Mouse (Mus musculus) midbrain, embryonic 15.5 days (tissue): ENCODE data around the gene 2310039H08Rik. TPM values are rescaled to one million over a fixed set of nuclear protein-coding genes. Genes with fewer than 3 reads are reported as not detected.
"Not testable (repeated sequence)": the region's sequence is repeated elsewhere in the genome, so short reads cannot be mapped to it uniquely, and the experiment has no call there.

Experiments
- ATAC-seq: fragments of 200-750 bp; cut with Nextera tagmentation; replicated peaks from 2 replicates; pipeline ENCODE4 v1.8.0; 2017; ENCODE audit warnings: moderate TSS enrichment
- H3K27ac ChIP-seq: fragments of 300-500 bp; sonication (generic); 2 replicates; pipeline ENCODE4 v1.5.1; 2015; ENCODE audit warnings: mild to moderate bottlenecking, inconsistent platforms
- H3K27me3 ChIP-seq: fragments of 300-500 bp; sonication (generic); replicated peaks from 2 replicates; pipeline ENCODE4 v1.6.1; 2015; ENCODE audit warnings: inconsistent platforms
- H3K36me3 ChIP-seq: fragments of 300-500 bp; sonication (generic); replicated peaks from 2 replicates; pipeline ENCODE4 v1.6.1; 2015; ENCODE audit warnings: inconsistent platforms
- H3K4me1 ChIP-seq: fragments of 300-500 bp; sonication (generic); 2 replicates; pipeline ENCODE4 v1.6.1; 2015; ENCODE audit warnings: inconsistent platforms
- H3K4me2 ChIP-seq: fragments of 300-500 bp; sonication (generic); 2 replicates; pipeline ENCODE4 v1.6.1; 2015; ENCODE audit warnings: inconsistent platforms, mild to moderate bottlenecking, moderate library complexity
- H3K4me3 ChIP-seq: fragments of 300-500 bp; sonication (generic); 2 replicates; pipeline ENCODE4 v1.5.1; 2015; ENCODE audit warnings: mild to moderate bottlenecking, inconsistent platforms
- H3K9ac ChIP-seq: fragments of 300-500 bp; sonication (generic); 2 replicates; pipeline ENCODE4 v1.6.1; 2015; ENCODE audit warnings: mild to moderate bottlenecking, inconsistent platforms
- H3K9me3 ChIP-seq: fragments of 300-500 bp; sonication (generic); 2 replicates; pipeline ENCODE4 v1.6.1; 2016; ENCODE audit warnings: inconsistent platforms
- WGBS: fragments of 180-500 bp; shearing (Covaris S2); methylation state at CpG from one replicate; pipeline ENCODE4 v1.1.7; 2015; ENCODE audit warnings: mixed read lengths; 5-methylcytosine and 5-hydroxymethylcytosine counted together
- polyA plus RNA-seq: library from polyadenylated mRNA; unstranded; fragments of >200 nt; fragmentation: Nextera tagmentation; extraction: Ambion mirVana; gene quantifications from 2 replicates; pipeline ENCODE4 v1.2.1, GENCODE M21; 2015

Gene 2310039H08Rik
- polyA plus RNA-seq, 1 experiment from 2014 or later, result 54.9 TPM

DNA sequence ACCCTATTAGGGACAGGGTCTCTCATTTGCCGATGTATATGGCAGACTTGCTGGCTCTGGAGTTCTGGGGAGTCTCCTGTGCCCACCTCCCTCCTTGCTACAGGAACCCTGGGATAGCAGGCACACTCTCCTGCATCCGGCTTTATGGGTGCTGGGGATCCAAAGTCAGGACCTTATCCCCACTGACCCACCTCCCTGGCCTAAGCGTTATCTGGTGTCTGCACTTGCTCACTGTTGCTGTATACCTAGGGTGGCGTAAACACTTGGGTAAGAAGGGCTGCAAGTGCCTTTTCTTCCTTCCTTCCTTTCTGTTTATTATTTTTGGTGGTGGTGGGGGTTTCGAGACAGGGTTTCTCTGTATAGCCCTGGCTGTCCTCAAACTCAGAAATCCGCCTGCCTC lies 31.1 kb upstream of the 2310039H08Rik start:
- Histone ChIP-seq H3K9me3 (no peaks in the 10 kb centered on the region), H3K36me3 (peaks cover 3% of the 10 kb centered on the region; the same call in 1 of the 2 replicates), H3K9ac (no peak overlapping the region), H3K4me1 (no peaks in the 10 kb centered on the region), H3K27ac (no peak overlapping the region), H3K4me2 (no peak overlapping the region), H3K4me3 (no peak overlapping the region), H3K27me3 (no peaks in the 10 kb centered on the region)
- no peak for ATAC-seq
- WGBS, result 92% methylated on average over 6 of the region's 6 CpGs

DNA sequence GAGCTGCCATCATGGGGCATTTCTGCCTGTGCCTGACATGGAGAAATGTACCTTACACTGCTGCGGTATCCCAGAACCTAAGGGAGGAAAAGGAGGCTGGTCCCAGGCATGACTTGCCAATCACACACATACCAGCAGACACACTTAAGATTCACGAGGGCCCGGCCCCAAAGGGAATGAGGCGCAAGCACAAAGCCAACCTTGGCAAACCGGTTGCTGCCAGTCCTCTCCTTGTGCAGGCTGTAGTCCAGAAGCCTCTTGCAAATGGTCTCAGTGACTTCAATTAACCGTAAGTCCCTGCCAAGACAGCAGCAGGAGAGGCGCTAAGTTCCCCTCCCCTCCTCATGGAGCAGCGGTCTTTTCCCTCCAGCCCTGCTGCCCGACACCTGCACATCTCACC lies 29.4 kb upstream of the 2310039H08Rik start:
- Histone ChIP-seq H3K27me3 (no peaks in the 10 kb centered on the region), H3K27ac (no peak overlapping the region), H3K9ac (no peak overlapping the region), H3K4me1 (no peaks in the 10 kb centered on the region), H3K36me3 (peaks cover 3% of the 10 kb centered on the region; the same call in 1 of the 2 replicates), H3K4me2 (no peak overlapping the region), H3K9me3 (no peaks in the 10 kb centered on the region), H3K4me3 (no peak overlapping the region)
- ATAC-seq, result no peak
- 89% methylated on average over 9 of the region's 9 CpGs for WGBS

DNA sequence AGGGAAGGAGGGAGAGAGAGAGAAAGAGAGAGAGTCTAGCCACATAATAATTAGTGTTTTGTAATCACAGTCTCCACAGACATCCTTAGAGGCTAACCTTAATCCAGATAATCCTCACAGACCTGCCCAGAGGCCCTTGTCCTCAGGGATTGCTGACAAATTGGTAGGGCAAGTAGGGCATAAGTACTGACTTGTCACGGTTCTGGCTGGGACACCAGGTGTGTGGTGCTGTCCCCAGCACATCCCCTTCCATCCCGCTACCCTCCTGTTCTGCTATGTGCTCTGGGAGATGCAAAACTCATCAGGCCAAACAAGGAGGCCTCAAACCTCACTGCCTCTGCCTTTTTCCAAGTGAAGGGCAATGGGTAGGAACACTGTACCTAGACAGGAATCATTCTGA lies 26.9 kb upstream of the 2310039H08Rik start:
- Histone ChIP-seq H3K27ac (no peak overlapping the region), H3K27me3 (no peaks in the 10 kb centered on the region), H3K4me2 (no peak overlapping the region), H3K9ac (no peak overlapping the region), H3K4me3 (no peak overlapping the region), H3K36me3 (peaks cover 3% of the 10 kb centered on the region; the same call in 1 of the 2 replicates), H3K4me1 (peaks cover 4% of the 10 kb centered on the region), H3K9me3 (no peaks in the 10 kb centered on the region)
- 62% methylated on average over 2 of the region's 2 CpGs for WGBS
- ATAC-seq, result no peak

DNA sequence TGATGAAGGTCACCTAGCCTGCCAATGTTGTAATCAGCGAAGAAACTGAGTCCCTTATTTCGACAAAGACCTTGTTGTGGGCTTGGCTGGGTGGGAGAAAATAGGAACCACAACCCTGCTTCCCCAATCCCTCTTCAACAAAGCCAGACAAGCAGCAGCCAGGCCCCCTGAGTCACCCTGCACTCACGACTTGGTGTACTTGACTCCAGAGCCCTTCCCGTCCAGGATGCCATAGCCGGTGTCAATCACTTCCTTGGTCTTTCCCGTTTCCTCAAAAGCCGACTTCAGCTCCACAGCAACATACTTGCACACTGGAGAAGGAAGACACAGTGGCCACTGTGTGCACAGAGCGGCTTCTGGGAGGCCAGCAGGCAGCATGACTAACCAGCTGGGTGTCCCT lies 25.2 kb upstream of the 2310039H08Rik start:
- Histone ChIP-seq H3K9ac (no peak overlapping the region), H3K27ac (no peak overlapping the region), H3K27me3 (no peaks in the 10 kb centered on the region), H3K4me2 (no peak overlapping the region), H3K9me3 (no peaks in the 10 kb centered on the region), H3K4me1 (peaks cover 14% of the 10 kb centered on the region), H3K4me3 (no peak overlapping the region), H3K36me3 (peaks cover 3% of the 10 kb centered on the region; the same call in 1 of the 2 replicates)
- ATAC-seq, result no peak
- WGBS, result 89% methylated on average over 8 of the region's 8 CpGs

- H3K4me3 ChIP-seq, result no peak overlapping the region
- H3K27me3 ChIP-seq, result no peaks in the 10 kb centered on the region
- H3K36me3 ChIP-seq, result peaks cover 2% of the 10 kb centered on the region; the same call in 1 of the 2 replicates
- no peak overlapping the region for H3K27ac ChIP-seq
- peaks cover 19% of the 10 kb centered on the region for H3K4me1 ChIP-seq
- 92% methylated on average over 2 of the region's 2 CpGs for WGBS
- no peak overlapping the region for H3K9ac ChIP-seq
- no peaks in the 10 kb centered on the region for H3K9me3 ChIP-seq
- no peak overlapping the region for H3K4me2 ChIP-seq
- no peak for ATAC-seq
Observed at GRCm38 (mm10) chr17:46747806-46748205, 24.6 kb upstream of the 2310039H08Rik start.

DNA sequence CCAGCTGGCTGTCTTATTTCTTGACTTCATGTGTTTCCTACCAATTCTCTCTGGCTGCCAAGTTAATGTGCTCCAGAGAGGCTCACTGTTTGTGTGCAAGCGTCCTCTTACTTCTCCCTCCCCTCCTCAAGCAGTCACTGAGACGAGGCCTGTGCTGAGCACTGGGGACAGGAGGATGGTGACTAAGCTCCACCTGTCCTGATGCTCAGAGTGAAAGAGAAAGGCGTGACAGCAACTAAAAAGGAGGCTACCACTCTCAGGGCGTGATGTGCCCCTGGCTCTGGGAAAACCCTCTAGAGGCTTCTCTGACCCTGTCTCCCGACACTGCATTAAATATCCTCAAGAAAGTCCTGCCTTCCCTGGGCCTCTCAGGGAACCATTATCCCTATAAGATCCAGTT lies 23.2 kb upstream of the 2310039H08Rik start:
- H3K36me3 ChIP-seq, result no peaks in the 10 kb centered on the region
- H3K4me1 ChIP-seq, result peaks cover 20% of the 10 kb centered on the region
- ATAC-seq, result no peak
- no peak overlapping the region for H3K27ac ChIP-seq
- no peaks in the 10 kb centered on the region for H3K9me3 ChIP-seq
- H3K27me3 ChIP-seq, result no peaks in the 10 kb centered on the region
- no peak overlapping the region for H3K9ac ChIP-seq
- 91% methylated on average over 5 of the region's 5 CpGs for WGBS
- H3K4me2 ChIP-seq, result no peak overlapping the region
- no peak overlapping the region for H3K4me3 ChIP-seq

GRCm38 (mm10) chr17:46750580-46750979 lies 21.9 kb upstream of the 2310039H08Rik start:
- peak overlapping the region; percentile 62 for H3K4me3 ChIP-seq
- H3K4me2 ChIP-seq, result peak overlapping the region; percentile 76
- H3K9me3 ChIP-seq, result no peaks in the 10 kb centered on the region
- peaks cover 20% of the 10 kb centered on the region for H3K4me1 ChIP-seq
- peak overlapping the region; percentile 85; the same call in 1 of the 2 replicates for H3K27ac ChIP-seq
- no peaks in the 10 kb centered on the region for H3K36me3 ChIP-seq
- ATAC-seq, result no peak
- WGBS, result 89% methylated on average over 4 of the region's 4 CpGs
- H3K27me3 ChIP-seq, result no peaks in the 10 kb centered on the region
- 0 out of 2 replicates have a peak overlapping the region, but pooled peaks have one; percentile 67 for H3K9ac ChIP-seq

GRCm38 (mm10) chr17:46751056-46751793 lies 21.2 kb upstream of the 2310039H08Rik start:
- Histone ChIP-seq H3K4me1 (peaks cover 20% of the 10 kb centered on the region), H3K36me3 (no peaks in the 10 kb centered on the region), H3K27me3 (no peaks in the 10 kb centered on the region), H3K9me3 (no peaks in the 10 kb centered on the region), H3K4me2 (peak overlapping the region; percentile 76), H3K4me3 (peak overlapping the region; percentile 62), H3K9ac (peak overlapping the region; percentile 67), H3K27ac (peak overlapping the region; percentile 85)
- WGBS, result 21% methylated on average over 16 of the region's 16 CpGs
- no peak for ATAC-seq

GRCm38 (mm10) chr17:46751794-46752556 lies 20.5 kb upstream of the 2310039H08Rik start, which contains the start of gene Cnpy3:
Gene Cnpy3, minus strand, starts transcription at chr17:46752214.
- ATAC-seq, result peak; percentile 99
- Histone ChIP-seq H3K4me2 (peak within 1 kb of the TSS; percentile 76), H3K36me3 (no peaks in the 10 kb centered on the region), H3K27ac (peak within 1 kb of the TSS; percentile 85), H3K4me3 (peak within 1 kb of the TSS; percentile 62), H3K27me3 (no peaks in the 10 kb centered on the region), H3K4me1 (peaks cover 20% of the 10 kb centered on the region), H3K9ac (peak within 1 kb of the TSS; percentile 67), H3K9me3 (no peaks in the 10 kb centered on the region)
- 0% methylated on average over 54 of the region's 58 CpGs for WGBS

- Histone ChIP-seq H3K4me2 (no peak overlapping the region), H3K9ac (no peak overlapping the region), H3K9me3 (no peaks in the 10 kb centered on the region), H3K27me3 (no peaks in the 10 kb centered on the region), H3K36me3 (no peaks in the 10 kb centered on the region), H3K27ac (no peak overlapping the region), H3K4me3 (no peak overlapping the region), H3K4me1 (no peaks in the 10 kb centered on the region)
- no peak for ATAC-seq
- WGBS, result 85% methylated on average over 12 of the region's 12 CpGs
Observed at GRCm38 (mm10) chr17:46758753-46759152, 13.7 kb upstream of the 2310039H08Rik start.

DNA sequence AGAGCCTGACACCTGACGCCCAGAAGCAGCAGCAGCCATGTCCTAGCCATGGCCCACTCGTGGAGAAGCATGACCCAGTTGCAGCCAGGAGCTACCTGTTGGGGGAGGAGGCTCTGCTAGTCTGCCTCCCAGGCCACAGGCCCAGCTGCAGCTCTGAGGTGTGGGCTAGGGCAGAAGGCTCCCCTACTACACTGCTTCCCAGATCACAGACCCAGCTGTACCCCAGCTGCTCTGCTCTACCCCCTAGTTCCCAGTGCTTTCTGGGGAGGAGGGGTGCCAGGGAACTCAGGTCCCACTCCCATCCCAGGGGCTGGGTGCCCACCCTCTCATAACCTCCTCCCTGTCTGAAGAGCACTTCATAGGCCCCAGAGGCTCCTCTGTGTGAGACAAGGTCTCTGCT lies 8.9 kb upstream of the 2310039H08Rik start, which contains the start of gene Ptcra:
Gene Ptcra, minus strand, starts transcription at position 169 of the 400 bp plus-strand sequence.
- no peak for ATAC-seq
- no peaks in the 10 kb centered on the region for H3K4me1 ChIP-seq
- no peak within 1 kb of the TSS for H3K9ac ChIP-seq
- H3K4me3 ChIP-seq, result no peak within 1 kb of the TSS
- H3K27me3 ChIP-seq, result no peaks in the 10 kb centered on the region
- no peak within 1 kb of the TSS for H3K27ac ChIP-seq
- H3K36me3 ChIP-seq, result no peaks in the 10 kb centered on the region
- WGBS, result 66% methylated on average over 2 of the region's 2 CpGs
- no peaks in the 10 kb centered on the region for H3K9me3 ChIP-seq
- H3K4me2 ChIP-seq, result no peak within 1 kb of the TSS

GRCm38 (mm10) chr17:46764916-46765315 lies 7.5 kb upstream of the 2310039H08Rik start:
- ATAC-seq, H3K4me2 ChIP-seq, H3K4me3 ChIP-seq, H3K27me3 ChIP-seq, H3K27ac ChIP-seq, H3K4me1 ChIP-seq, H3K9me3 ChIP-seq, H3K36me3 ChIP-seq, H3K9ac ChIP-seq: not testable (repeated sequence)
- 67% methylated on average over 9 of the region's 9 CpGs for WGBS
